Mouse (Mus musculus) olfactory bulb, adult 2 months (tissue): ENCODE measurements around the gene Ppp1r1b.

Experiments
- CTCF ChIP-seq: fragments of 200-500 bp; IDR thresholded peaks from 2 replicates; pipeline ENCODE4 v1.5.1; 2012; ENCODE audit warnings: low read depth, mild to moderate bottlenecking, low read length, moderate library complexity; ENCODE audit not compliant: insufficient read depth
- POLR2A ChIP-seq: fragments of 200-500 bp; IDR thresholded peaks from 2 replicates; pipeline ENCODE4 v1.6.1; 2012; ENCODE audit warnings: mild to moderate bottlenecking, low read depth, low read length, moderate library complexity; ENCODE audit not compliant: insufficient read depth

DNA sequence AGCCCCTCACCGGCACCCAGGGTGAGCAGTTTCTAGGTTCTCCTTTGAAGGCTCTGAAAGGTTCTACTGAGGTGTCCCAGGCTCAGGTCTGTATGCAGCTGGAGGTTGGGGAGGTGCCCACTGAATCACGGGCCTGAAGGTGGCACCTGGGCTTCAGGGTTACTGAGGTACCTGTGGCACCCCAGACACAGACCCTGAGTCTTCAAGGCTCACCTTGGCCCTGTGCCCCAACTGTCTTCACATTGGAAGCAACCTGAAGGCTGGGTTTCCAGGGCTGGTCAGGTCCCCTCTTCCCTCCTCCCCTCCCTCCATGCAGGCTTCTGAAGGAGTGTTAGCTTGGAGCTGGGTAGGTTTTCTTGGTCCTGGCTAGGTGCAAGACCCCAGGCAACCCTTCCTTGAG is 33.4 kb downstream of the Ppp1r1b start:
- TF ChIP-seq CTCF (no peak), POLR2A (no peak)
